Mouse (Mus musculus) adrenal gland, adult 18-20 months (tissue): Measurements from ENCODE around the gene Mier1. TPM values are rescaled to one million over a fixed set of nuclear protein-coding genes. Genes with fewer than 3 reads are reported as not detected.
"Not testable (repeated sequence)": the region's sequence is repeated elsewhere in the genome, so short reads cannot be mapped to it uniquely, and the experiment has no call there.

Experiments used
- DNase-seq, 2 experiments: peaks; one replicate each; pipeline ENCODE4 v3.0.0; 2021 to 2022; ENCODE audit warnings: low spot score in 2 of 2
- total RNA-seq, 2 experiments: library from RNA; stranded (reverse); gene quantifications; 1 replicate in 1 of 2; 2 replicates in 1 of 2; pipeline ENCODE4 v1.2.3; 2021

Mier1 gene
- total RNA-seq, 2 experiments from 2014 or later: 51.8 to 53.2 TPM

DNA sequence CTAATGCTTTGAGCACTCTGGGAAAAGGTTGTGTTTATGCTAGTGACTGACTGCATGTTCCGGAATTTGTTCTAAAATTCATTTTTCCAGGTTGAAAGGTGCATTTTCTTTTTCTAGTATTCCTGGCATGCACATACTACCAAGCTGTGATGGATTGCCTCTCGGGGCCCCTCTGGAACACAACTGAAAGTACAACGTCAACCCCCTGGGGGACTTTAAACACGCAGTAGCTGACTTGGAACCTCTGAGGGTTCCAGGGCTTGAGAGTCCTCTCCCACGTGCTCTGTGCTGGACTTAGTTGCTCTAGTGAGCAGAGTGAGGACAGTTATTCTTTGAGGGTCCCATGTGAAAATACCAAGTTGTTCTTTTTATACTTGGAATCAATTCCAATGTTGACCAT is 37.8 kb downstream of the Mier1 start:
- DNase-seq: no peak

DNA sequence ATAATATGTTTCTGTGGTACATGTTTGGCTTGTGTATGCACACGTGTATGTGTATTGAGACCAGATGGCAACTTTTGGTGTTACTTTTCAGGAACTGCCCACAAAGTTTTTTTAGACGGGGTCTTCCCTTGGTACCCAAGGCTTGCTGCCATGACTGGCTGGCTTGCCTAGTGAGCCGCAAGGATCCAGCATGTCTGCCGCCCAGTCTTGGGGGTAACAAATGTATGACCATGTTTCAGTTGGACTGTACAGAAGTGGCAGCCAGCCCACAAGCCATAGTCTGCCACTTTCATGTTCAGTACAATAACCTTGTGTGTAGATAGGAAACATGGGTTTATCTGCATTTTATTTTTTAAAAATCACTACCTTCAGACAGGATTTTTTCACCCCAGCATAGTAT is 44.6 kb downstream of the Mier1 start:
- no peak for DNase-seq

DNA sequence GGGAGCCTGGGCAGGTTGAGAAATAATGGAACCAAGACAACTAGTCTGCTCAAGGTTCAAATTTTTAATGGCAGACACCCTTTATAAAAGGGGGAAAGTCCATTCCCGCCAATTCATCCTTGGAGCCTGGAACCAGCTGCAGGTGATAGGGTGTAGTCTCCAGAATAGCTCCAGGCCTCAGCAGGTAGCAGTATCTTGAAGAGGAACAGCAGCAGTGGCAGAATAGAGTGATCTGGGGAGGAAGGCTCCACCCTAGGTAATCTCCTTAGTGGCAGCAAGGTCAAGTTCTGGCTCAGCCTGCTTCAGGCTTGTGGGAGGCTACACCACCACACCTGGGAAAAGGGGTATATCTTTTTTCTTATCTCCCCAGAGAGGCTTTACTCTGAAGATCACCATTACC is 52.0 kb downstream of the Mier1 start:
- not testable (repeated sequence) for DNase-seq

DNA sequence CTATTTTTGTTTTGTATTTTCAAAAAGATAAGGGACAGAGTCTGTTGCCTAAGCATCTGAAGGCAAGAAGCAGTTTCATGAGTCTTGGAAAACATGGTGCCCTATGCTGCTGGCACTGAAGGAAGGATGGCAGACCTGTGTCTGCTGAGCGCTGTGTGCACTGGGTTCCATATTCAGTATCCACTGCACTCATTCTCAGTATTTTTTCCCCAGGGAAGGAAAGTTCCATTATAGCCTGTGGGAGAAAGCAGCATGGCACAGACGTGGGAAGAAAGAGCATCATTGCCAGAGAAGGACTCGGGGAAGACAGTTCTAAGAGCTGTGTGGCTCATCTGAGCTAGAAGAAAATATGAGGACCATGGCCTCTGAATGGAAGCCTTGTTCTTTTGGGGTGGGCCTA is 57.1 kb downstream of the Mier1 start:
- no peak for DNase-seq

DNA sequence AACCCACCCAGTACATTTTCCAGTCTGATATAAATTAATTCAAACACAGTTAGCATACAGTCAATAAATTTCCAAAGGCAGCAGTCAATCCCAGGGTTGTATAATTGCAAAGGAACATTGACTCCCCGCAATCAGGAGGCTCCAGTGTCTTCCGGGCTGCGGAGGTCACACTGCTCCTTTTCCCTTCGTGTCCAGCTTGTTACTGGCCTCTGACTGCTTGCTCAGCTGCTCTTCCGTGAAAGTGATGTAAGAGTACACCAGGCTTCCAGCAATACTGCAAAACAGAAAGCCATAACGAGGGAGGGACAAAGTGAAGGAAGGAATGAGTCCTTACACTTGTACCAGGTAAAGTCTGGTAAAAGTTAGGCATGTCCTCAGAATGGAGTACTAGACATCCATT is 59.3 kb downstream of the Mier1 start:
- DNase-seq: no peak

DNA sequence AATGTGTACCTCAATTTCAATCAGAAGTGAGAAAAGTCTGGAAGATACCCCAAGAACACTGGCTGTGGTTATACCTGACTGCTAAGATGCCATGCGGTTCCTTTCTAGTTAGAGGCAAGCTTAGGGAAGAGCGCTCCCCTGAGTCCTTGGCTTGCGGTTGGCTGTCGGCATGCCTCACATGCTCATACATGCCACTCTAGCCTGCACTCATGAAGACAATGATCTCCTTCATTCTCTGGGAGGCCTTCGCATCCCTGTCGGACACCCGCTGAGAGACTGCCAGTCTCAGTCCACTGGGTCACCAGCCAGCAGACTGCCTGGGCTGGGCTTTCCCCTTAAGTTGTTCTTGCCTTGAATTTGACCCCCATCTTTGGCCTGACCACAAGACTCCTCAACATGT is 59.8 kb downstream of the Mier1 start:
- no peak for DNase-seq

DNA sequence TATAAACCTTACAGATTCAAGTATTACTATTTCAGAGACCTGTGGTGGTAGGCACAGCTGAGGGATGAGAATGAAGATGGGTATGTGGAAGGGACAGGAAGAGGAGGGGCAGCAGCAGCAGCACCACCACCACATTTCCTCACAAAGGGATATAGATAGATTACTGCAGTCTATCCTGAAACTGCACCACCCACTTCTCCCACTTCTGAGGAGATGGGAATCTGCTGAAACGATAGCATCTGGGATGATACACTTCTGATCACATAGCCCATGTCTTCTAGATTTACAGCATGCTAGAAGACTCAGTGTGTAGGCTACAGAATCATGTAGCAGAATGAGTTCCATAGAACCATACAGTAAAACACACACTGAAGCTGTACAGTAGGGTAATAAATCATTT is 63.5 kb downstream of the Mier1 start:
- no peak for DNase-seq

DNA sequence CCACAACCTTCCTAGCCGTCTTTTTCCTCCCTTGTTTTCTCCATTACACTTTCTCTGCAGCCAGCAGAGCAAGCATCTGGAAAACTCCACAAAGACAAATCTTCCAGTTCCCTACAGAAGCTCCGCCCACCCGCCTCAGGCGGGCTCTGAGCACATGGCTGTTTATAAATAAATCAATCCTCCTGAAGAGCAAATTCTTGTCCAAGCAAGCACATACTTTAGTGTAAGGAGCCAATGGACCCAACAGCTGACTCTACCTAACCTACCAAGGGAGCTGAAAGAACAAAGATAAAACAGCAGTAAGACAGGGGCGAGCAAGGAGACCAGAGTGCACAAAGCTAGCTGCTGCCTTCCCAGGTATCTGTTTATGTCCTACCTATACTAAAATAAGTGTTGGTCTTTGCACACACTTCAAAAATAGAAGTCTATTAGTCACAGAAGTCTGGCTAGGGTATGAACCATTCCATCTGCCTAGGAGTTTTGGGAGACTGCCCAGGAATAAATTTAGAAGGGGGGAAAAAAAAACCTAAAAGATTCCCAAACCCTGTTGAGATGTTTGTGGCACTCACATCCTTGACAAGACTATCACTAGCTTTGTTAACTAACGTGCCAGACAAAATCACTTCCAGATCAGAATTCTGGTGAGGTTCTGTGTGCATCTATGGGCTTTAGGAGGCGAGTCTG is 64.6 kb downstream of the Mier1 start:
- DNase-seq: no peak

DNA sequence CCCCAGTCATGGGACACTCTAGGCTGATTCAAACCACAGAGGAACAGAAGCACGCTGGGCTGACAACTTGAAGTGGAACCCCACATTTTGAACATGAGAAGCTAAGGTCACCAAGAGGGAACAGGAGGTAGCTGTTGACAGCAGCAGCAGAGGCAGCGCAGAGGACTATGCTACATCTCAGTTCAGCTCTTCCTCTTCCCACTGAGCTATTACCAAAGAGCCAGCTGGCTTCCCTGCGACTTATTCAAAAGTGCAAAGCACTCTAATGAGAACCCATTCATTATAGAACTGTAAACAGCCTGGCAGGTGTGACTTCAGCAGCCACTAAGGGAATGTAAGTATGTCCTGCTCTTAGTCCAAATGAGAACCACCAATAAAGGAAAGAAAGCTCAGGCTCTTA is 65.4 kb downstream of the Mier1 start:
- no peak for DNase-seq

DNA sequence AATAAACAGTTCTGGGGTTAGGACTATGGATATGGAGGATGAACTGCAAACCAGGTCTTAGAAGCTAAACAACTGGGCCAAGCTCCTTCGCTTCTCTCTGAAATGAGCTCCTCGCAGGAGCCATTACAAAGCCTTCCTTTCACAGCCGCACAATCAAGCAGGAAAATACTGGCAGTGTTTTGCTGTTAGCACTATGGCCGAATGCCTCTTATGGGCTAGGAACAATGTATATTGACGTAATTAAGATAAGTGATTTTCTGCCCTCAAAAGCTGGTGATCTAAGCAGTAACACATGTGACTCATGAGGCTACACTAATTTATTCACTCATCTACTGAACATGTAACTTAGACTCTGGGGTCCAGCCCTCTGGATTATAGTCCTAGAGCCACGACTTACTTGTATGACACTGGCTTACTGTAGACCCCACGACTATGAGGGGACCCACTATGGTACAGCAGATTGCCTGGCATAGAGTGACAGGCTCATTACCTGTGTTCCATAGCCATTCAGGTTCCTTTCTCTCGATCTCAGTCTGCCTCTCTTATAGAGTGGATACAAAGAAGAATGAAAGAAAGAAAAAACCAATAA is 66.2 kb downstream of the Mier1 start:
- no peak for DNase-seq

DNA sequence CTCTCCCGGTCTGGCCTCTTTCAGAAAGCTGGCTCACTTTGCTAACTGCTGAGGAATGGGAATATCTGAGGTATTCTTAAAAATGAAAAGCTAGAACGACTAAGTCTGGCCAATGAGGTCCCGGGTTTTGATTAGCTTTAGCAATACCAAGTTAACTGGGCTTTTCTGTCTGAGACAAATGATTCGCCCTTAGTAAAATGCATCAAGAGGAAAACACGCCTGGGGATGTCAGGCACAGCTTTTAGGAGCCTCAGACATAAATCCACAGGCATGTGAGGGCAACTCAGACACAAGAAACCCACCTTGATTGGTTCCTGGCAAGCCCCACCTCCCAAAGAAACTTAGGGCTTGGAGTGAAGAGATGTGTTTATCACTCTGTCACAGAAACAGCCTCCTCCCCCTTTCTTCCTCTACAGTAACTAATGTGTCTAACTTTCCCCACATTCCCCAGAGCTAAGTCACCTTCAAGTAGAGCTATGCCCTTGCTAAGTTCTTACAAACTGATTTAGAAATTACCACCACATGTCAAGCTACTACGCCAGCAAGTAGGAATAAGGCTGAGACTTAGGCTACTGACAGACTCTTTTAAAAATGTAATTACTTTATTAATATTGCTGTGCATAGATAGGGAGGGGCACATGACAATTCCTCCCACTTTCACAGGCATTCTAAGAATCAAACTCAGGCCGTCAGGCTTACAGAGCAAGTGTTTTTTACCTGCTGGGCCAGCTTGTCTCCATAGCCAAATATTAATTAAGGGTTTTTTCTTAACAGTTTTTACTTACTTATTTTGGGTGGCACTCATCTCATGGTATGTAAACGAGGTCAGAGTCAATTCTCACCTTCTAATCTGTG is 74.8 kb downstream of the Mier1 start:
- no peak for DNase-seq

DNA sequence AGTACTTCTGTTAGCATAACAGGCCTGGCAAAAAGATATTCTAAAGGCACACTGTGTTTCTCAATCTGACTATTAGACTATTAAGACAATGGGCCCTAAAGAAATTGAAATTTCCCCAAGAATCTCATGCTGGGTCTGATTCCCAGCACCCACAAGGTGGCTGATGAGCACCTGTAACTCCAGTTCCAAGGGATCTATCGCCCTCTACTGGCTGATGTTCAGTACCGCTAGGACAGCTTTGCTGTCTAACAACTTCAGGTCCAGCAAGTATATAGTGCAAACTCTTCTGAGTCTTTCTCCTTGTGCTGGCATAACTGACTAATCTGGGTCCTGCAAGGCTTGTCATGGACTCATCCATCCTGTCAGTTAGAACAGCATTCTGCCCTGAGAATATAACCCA is 78.2 kb downstream of the Mier1 start:
- DNase-seq: no peak

DNA sequence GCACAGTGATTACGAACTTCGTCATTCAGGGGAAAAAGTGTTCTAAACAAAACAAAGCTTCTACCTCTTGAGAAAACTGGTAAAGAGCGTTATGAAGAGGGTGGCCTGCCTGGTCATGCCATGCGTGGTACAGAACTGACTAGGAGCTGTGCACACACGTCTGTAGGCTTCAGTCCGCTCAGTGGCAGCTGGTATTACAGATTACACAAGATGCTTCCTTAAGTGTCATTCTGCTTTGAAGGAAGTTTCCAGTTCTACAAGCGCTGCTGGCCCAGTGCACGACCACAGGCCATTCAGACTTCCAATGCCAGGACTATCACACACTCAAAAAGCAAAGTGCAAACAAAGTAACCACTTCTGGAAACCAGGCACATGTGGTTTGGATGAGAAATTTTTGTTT is 83.2 kb downstream of the Mier1 start:
- DNase-seq: no peak

DNA sequence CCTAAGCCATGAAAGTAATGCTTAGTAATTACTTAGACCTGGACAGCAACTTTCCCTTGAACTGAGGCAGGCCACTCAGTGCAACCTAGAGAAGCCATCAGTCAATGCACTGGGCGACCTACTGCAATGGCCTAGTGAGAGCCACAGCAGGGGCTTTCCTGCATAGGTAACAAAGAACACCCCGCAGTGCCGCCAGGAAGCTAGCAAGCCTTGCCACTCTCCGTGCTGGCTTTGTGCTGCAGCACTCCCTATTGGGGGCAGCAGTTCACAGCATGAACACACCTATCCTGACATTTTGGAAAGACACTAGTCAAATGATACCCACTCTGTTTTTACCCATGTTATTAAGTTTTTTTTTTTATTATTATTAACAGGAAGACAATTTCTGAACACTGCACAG is 84.9 kb downstream of the Mier1 start:
- DNase-seq: no peak

DNA sequence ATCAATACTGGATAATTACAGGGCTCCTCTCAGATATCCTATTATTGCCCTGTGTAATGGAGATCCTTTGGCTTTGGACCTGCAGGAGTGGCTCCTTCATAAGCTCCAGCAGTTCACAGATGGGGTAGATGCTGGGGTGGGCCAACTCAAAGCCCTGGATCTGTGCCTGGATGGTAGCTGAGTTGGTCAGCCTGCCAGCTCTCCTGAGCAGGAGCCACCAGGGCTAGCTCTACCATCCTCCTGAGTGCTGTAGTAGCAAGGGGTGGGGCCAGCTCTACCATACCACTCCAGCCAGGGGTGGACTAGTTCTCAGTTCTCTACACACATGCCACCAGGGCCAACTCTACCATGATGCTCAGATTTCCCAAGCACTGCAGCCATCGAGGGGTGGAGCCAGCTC is 85.9 kb downstream of the Mier1 start:
- DNase-seq: no peak

DNA sequence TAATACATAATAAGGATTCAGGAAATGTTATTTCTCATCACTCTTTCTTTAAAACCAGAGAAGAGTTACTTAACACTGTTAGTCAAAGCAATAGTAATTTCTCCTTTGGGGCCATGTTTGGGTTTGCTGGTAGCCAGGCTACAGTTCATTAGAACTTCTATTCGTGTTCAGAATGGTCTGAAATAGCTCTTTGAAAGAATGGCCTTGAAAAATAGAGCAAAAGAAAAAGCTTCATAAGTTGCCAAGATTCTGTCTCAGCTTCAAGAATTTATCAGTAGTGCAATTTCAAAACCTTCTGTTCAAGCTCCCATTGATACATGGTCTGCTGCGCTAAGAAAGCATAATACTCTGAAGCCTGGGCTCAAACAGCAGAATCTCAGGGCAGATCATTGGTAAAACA is 89.5 kb downstream of the Mier1 start:
- DNase-seq: no peak

DNA sequence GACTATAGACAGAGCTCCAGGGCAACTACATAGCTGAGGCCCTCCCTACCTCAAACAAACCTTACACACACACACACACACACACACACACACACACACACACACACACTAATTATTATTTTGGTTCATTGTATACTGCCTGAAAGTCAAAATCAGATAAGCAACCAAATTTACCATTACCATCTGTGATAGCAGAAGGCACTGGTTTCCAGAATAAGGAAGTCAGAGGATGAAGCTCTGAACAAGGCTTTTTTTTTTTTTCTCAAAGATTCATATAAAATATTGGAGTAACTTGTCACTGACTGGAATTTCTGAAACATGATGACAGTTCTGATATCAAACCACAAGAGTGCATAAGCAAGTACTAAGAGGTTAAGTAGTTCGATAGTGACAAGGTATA is 94.4 kb downstream of the Mier1 start:
- DNase-seq: no peak

DNA sequence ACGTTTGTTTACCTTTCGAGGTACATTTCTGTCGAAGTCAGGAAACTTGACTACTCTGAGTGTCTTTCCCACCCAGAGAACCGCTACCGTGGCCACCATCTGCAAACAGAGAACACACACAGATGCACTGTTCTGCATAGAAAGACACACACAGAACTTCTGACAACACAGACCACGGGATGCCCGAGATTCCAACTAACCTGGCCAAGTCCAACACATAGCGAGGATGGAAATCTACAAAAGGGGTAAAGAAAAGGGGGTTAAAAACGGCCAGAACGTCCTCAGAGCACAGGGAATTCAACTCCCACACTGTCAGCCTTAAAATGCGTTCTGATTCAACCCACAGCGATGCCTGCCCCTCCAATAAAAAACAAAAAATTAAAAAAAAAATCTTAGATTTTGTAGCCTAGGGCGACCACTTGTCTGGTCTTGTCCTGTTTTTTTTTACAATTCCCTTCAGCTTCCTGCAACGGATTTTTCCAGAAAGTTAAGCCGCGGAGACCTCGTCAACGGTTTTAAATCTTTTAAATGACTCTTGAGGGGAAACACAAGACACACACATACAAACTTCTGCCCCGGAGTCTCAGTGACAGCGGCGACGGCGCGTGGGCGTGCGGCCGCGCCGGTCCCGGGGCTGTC is 99.8 kb downstream of the Mier1 start:
- DNase-seq: no peak

DNA sequence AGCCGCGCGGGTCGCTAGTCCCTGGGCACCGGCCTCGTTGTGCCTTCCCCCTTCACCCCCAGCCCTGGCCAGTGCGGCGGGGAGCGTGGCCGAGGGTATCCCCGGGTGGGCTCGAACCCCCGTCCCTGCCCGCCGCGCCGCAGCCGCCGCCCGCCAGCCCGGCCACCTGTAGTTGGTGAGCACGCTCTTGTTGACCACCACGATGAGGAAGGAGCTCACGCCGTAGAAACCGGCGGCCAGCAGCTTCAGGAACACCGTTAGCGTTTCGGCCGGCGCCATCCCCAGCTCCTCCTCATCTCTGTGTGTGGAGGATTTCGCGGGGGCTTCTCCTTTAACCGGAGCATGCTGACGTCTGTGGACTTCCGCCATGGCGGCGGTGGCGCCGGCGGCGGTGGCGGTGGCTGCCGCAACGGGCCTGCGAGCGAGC is 100.3 kb downstream of the Mier1 start:
- DNase-seq: peak; percentile 71 to 73
